Mouse (Mus musculus) G1E (cell line): Measurements from ENCODE around the gene Cry2. TPM values are rescaled to one million over a fixed set of nuclear protein-coding genes. Genes with fewer than 3 reads are reported as not detected.
"Not testable (repeated sequence)": the region's sequence is repeated elsewhere in the genome, so short reads cannot be mapped to it uniquely, and the experiment has no call there.

Experiments
- ATAC-seq: 2 replicates; pipeline ENCODE4 v1.8.0; 2016; ENCODE audit warnings: mild to moderate bottlenecking; ENCODE audit not compliant: insufficient number of reproducible peaks, poor library complexity, low FRiP score, severe bottlenecking; ENCODE audit errors: extremely low read depth
- DNase-seq: peaks from one replicate; pipeline ENCODE4 v3.0.0; 2012; ENCODE audit warnings: low spot score
- H3K27me3 ChIP-seq: 2 replicates; pipeline ENCODE4 v1.6.1; 2012; ENCODE audit warnings: mild to moderate bottlenecking, low read length, inconsistent platforms; ENCODE audit not compliant: insufficient read depth
- H3K36me3 ChIP-seq: replicated peaks from 2 replicates; pipeline ENCODE3; 2012; ENCODE audit warnings: mild to moderate bottlenecking, inconsistent platforms
- H3K4me1 ChIP-seq: 2 replicates; pipeline ENCODE4 v1.6.1; 2012; ENCODE audit warnings: low read depth, low read length, inconsistent platforms, mixed read lengths; ENCODE audit not compliant: insufficient read depth
- H3K4me3 ChIP-seq: 2 replicates; pipeline ENCODE4 v1.5.1; 2012; ENCODE audit warnings: low read depth, mild to moderate bottlenecking, inconsistent platforms, low read length, moderate library complexity, mixed read lengths
- H3K9me3 ChIP-seq: replicated peaks from 2 replicates; pipeline ENCODE4 v1.6.1; 2012; ENCODE audit warnings: inconsistent platforms
- CTCF ChIP-seq: IDR thresholded peaks from 2 replicates; pipeline ENCODE4 v1.5.1; 2012; ENCODE audit warnings: low read depth, low read length, inconsistent platforms, mixed read lengths
- GATA1 ChIP-seq: IDR thresholded peaks from 2 replicates; pipeline ENCODE4 v1.6.1; 2012; ENCODE audit warnings: borderline replicate concordance, low read length, inconsistent platforms, mixed read lengths
- GATA2 ChIP-seq: IDR thresholded peaks from 2 replicates; pipeline ENCODE4 v1.6.1; 2012; ENCODE audit warnings: low read depth, low read length, inconsistent platforms, borderline replicate concordance
- POLR2AphosphoS5 ChIP-seq: IDR thresholded peaks from 2 replicates; pipeline ENCODE4 v1.6.1; 2012; ENCODE audit warnings: low read depth, low read length, inconsistent platforms; ENCODE audit not compliant: insufficient replicate concordance
- TAL1 ChIP-seq: conservative IDR thresholded peaks from 2 replicates; pipeline ENCODE4 v1.6.1; 2012; ENCODE audit warnings: low read depth, low read length, inconsistent platforms, mixed read lengths
- polyA plus RNA-seq: library from polyadenylated mRNA; stranded (reverse); fragments of >175 nt; gene quantifications from 2 replicates; pipeline ENCODE4 v1.2.3, GENCODE M21; 2012
- total RNA-seq, 2 experiments: library from RNA; stranded (forward) in 1 of 2; stranded (reverse) in 1 of 2; fragments of 200-1000 nt in 1 of 2; fragments of >200 nt in 1 of 2; fragmentation: Nextera tagmentation in 1 of 2; gene quantifications; 2 replicates each; pipeline ENCODE4 v1.2.3; 2014 to 2017

Gene Cry2
- total and polyA plus RNA-seq, 3 experiments = 13.3 to 30.6 (median 18.0) TPM

- peaks cover 14% of the 10 kb centered on the region for H3K9me3 ChIP-seq
- H3K4me1 ChIP-seq = 0 out of 2 replicates have a peak, but pooled peaks cover 4% of the 10 kb centered on the region
- H3K36me3 ChIP-seq = peaks cover 40% of the 10 kb centered on the region
- DNase-seq = no peak
- H3K27me3 ChIP-seq = peaks cover 24% of the 10 kb centered on the region
- peak within 1 kb of the TSS; percentile 14; the same call in 1 of the 2 replicates for H3K4me3 ChIP-seq
- TF ChIP-seq POLR2AphosphoS5 (no peak), TAL1 (no peak), GATA2 (no peak), GATA1 (no peak), CTCF (no peak)
- ATAC-seq = no peak
Observed at GRCm38 (mm10) chr2:92401091-92401561, 32.7 kb downstream of the Cry2 start, which contains the start of gene Mapk8ip1. Gene Mapk8ip1 (minus strand): TSS chr2:92401263.

- ATAC-seq = no peak
- H3K27me3 ChIP-seq = peaks cover 29% of the 10 kb centered on the region
- H3K4me1 ChIP-seq = 0 out of 2 replicates have a peak, but pooled peaks cover 4% of the 10 kb centered on the region
Observed at GRCm38 (mm10) chr2:92400682-92401081, 33.2 kb downstream of the Cry2 start.

GRCm38 (mm10) chr2:92399877-92400276, 34.0 kb downstream of the Cry2 start:
- H3K27me3 ChIP-seq = peaks cover 36% of the 10 kb centered on the region
- DNase-seq, H3K4me3 ChIP-seq, ATAC-seq, H3K4me1 ChIP-seq: not testable (repeated sequence)
- H3K9me3 ChIP-seq = peaks cover 14% of the 10 kb centered on the region
- H3K36me3 ChIP-seq = peaks cover 27% of the 10 kb centered on the region

More at GRCm38 (mm10) chr2:92400682-92401081, 33.2 kb downstream of the Cry2 start:
- DNase-seq = no peak
- Histone ChIP-seq H3K9me3 (peaks cover 14% of the 10 kb centered on the region), H3K36me3 (peaks cover 35% of the 10 kb centered on the region), H3K4me3 (peak overlapping the region; percentile 14; the same call in 1 of the 2 replicates)
- TF ChIP-seq TAL1 (no peak), GATA1 (no peak), CTCF (no peak), GATA2 (no peak), POLR2AphosphoS5 (no peak)

GRCm38 (mm10) chr2:92397436-92397835, 36.4 kb downstream of the Cry2 start:
- Histone ChIP-seq H3K4me1 (peaks cover 4% of the 10 kb centered on the region), H3K27me3 (peaks cover 60% of the 10 kb centered on the region), H3K9me3 (peaks cover 14% of the 10 kb centered on the region), H3K4me3 (no peak overlapping the region), H3K36me3 (peaks cover 4% of the 10 kb centered on the region)
- DNase-seq (no peak), ATAC-seq (no peak)
- TF ChIP-seq POLR2AphosphoS5 = no peak
- no peak for TF ChIP-seq GATA1
- no peak for TF ChIP-seq GATA2
- no peak for TF ChIP-seq CTCF
- no peak for TF ChIP-seq TAL1

- H3K4me1 ChIP-seq = peaks cover 4% of the 10 kb centered on the region
- H3K27me3 ChIP-seq = peaks cover 77% of the 10 kb centered on the region
- TF ChIP-seq POLR2AphosphoS5 = no peak
- no peak for TF ChIP-seq GATA1
- no peak for TF ChIP-seq GATA2
- TF ChIP-seq TAL1 = no peak
- no peak for TF ChIP-seq CTCF
- H3K36me3 ChIP-seq = no peaks in the 10 kb centered on the region
- H3K4me3 ChIP-seq = no peak overlapping the region
- peaks cover 4% of the 10 kb centered on the region for H3K9me3 ChIP-seq
- DNase-seq (no peak), ATAC-seq (no peak)
Observed at GRCm38 (mm10) chr2:92395535-92395934, 38.3 kb downstream of the Cry2 start.

- DNase-seq = no peak
- H3K4me1 ChIP-seq = peaks cover 14% of the 10 kb centered on the region
- H3K36me3 ChIP-seq = no peaks in the 10 kb centered on the region
- no peak overlapping the region for H3K4me3 ChIP-seq
- TF ChIP-seq POLR2AphosphoS5 (no peak), GATA2 (no peak), TAL1 (no peak), GATA1 (no peak), CTCF (no peak)
- no peak for ATAC-seq
- H3K9me3 ChIP-seq = no peaks in the 10 kb centered on the region
- H3K27me3 ChIP-seq = peaks cover 98% of the 10 kb centered on the region
Observed at GRCm38 (mm10) chr2:92392318-92393264, 41.3 kb downstream of the Cry2 start.
